Mouse (Mus musculus): Measurements from ENCODE around the gene Jph2.

GRCm38 (mm10) chr2:163401221-163401620 is 3.4 kb upstream of the Jph2 start:
- TF ChIP-seq GATA1 (IDR thresholded peaks at IDR 0.05; ENCODE audit: low read length) (no peak), TAL1 (IDR thresholded peaks at IDR 0.05; ENCODE audit: low read length) (no peak)

Data from erythroblast, embryonic 14.5 days (primary cell).